Mouse (Mus musculus) liver, embryonic 16.5 days (tissue): Measurements from ENCODE around the gene Th. TPM values are rescaled to one million over a fixed set of nuclear protein-coding genes. Genes with fewer than 3 reads are reported as not detected.

Experiments
- ATAC-seq: fragments of 200-750 bp; cut with Nextera tagmentation; 2 replicates; pipeline ENCODE4 v1.8.0; 2017; ENCODE audit warnings: low read depth, mild to moderate bottlenecking, moderate number of reproducible peaks, moderate library complexity
- H3K27ac ChIP-seq: fragments of 300-500 bp; sonication (generic); 2 replicates; pipeline ENCODE4 v1.5.1; 2014; ENCODE audit warnings: mild to moderate bottlenecking, low read length
- H3K27me3 ChIP-seq: fragments of 300-500 bp; sonication (generic); 2 replicates; pipeline ENCODE4 v1.6.1; 2014; ENCODE audit warnings: low read depth, low read length, mixed read lengths; ENCODE audit not compliant: control insufficient read depth, insufficient read depth
- H3K36me3 ChIP-seq: fragments of 300-500 bp; sonication (generic); 2 replicates; pipeline ENCODE4 v1.6.1; 2014; ENCODE audit warnings: mild to moderate bottlenecking; ENCODE audit not compliant: control insufficient read depth, insufficient read depth
- H3K4me1 ChIP-seq: fragments of 300-500 bp; sonication (generic); 2 replicates; pipeline ENCODE4 v1.6.1; 2014; ENCODE audit warnings: low read depth, low read length, mixed read lengths; ENCODE audit not compliant: control insufficient read depth
- H3K4me2 ChIP-seq: fragments of 300-500 bp; sonication (generic); 2 replicates; pipeline ENCODE4 v1.6.1; 2014; ENCODE audit warnings: low read depth, low read length, mixed read lengths
- H3K4me3 ChIP-seq: fragments of 300-500 bp; sonication (generic); 2 replicates; pipeline ENCODE4 v1.5.1; 2014; ENCODE audit warnings: low read depth, mild to moderate bottlenecking, low read length
- H3K9ac ChIP-seq: fragments of 300-500 bp; sonication (generic); 2 replicates; pipeline ENCODE4 v1.6.1; 2014; ENCODE audit warnings: low read depth, low read length
- H3K9me3 ChIP-seq: fragments of 300-500 bp; sonication (generic); replicated peaks from 2 replicates; pipeline ENCODE4 v1.6.1; 2016; ENCODE audit warnings: low read length; ENCODE audit not compliant: control insufficient read depth
- WGBS: fragments of 180-500 bp; shearing (Covaris S2); extraction: QIAGEN DNeasy Blood & Tissue Kit; methylation state at CpG from one replicate; pipeline ENCODE4 v1.1.7; 2014; ENCODE audit not compliant: insufficient replicate concordance; 5-methylcytosine and 5-hydroxymethylcytosine counted together
- polyA plus RNA-seq: library from polyadenylated mRNA; unstranded; fragments of >200 nt; fragmentation: Nextera tagmentation; extraction: Ambion mirVana; gene quantifications from 2 replicates; pipeline ENCODE4 v1.2.1, GENCODE M21; 2015

The Th gene
- polyA plus RNA-seq, 1 experiment from 2014 or later = 0.35 TPM

DNA sequence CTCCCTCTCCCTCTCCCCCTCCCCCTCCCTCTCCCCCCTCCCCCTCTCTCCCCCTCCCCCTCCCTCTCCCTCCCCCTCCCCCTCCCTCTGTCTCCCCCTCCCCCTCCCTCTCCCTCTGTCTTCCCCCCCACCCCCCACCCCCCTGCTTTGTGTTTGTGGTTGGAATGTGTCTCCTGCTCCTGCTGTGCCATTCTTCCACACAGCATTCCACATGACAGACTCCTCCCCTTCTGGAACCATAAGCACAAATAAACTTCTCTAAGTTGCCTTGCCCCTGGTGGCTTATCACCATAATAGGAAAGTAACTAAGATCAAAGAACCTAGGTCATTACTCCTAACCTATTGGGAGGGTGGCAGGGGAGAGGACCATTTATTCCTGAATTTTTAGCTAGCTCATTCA lies 6.7 kb upstream of the Th start:
- H3K27ac ChIP-seq = no peak overlapping the region
- ATAC-seq = no peak
- H3K9me3 ChIP-seq = no peaks in the 10 kb centered on the region
- H3K4me3 ChIP-seq = no peak overlapping the region
- H3K36me3 ChIP-seq = no peaks in the 10 kb centered on the region
- no peaks in the 10 kb centered on the region for H3K4me1 ChIP-seq
- H3K9ac ChIP-seq = no peak overlapping the region
- H3K4me2 ChIP-seq = no peak overlapping the region
- H3K27me3 ChIP-seq = no peaks in the 10 kb centered on the region

DNA sequence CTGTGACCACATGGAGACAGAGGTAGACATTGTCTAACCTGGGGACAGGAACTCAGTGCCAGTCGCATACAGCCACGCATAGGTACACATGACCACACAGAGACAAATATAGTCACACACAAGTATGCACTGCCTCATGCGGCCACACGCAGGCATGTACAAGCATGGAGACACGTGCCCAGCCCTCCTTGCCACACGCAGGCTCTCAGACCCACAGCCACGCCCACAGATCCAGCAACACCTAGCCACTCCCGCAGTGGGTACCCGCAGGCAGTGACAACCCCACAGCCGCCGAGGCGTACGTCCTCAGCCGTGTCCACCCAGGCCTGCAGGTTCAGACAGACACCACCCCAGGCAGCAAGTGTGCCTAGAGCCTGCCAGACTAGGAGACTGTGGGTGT lies 4.8 kb upstream of the Th start:
- H3K4me2 ChIP-seq = no peak overlapping the region
- H3K36me3 ChIP-seq = no peaks in the 10 kb centered on the region
- H3K9ac ChIP-seq = no peak overlapping the region
- H3K4me3 ChIP-seq = no peak overlapping the region
- no peaks in the 10 kb centered on the region for H3K4me1 ChIP-seq
- no peak for ATAC-seq
- no peaks in the 10 kb centered on the region for H3K9me3 ChIP-seq
- H3K27ac ChIP-seq = no peak overlapping the region
- no peaks in the 10 kb centered on the region for H3K27me3 ChIP-seq
- 65% methylated on average over 14 of the region's 14 CpGs for WGBS

DNA sequence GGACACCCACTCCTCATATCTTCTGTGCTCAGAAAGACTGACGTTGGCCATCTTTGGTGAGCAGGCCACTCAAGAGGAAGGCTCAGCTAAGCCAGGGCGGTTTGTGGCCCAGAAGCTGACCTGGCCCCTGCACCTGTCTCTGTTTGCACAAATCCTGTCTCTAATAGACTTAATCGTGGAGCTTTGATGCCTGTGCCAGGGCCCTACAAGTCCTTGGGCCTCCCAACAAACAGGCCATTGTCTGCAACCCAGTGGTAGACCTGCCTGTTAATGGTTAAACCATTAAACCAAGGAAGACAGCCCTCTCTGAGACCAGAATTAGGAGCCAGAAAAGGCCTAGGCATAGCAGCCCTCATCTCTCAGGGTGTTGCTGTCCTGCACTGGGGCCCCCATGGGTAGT lies 1.5 kb upstream of the Th start:
- Histone ChIP-seq H3K9me3 (no peaks in the 10 kb centered on the region), H3K4me3 (no peak overlapping the region), H3K4me1 (no peaks in the 10 kb centered on the region), H3K4me2 (no peak overlapping the region), H3K27me3 (no peaks in the 10 kb centered on the region), H3K36me3 (no peaks in the 10 kb centered on the region), H3K27ac (no peak overlapping the region), H3K9ac (no peak overlapping the region)
- WGBS = 40% methylated on average over 3 of the region's 3 CpGs
- ATAC-seq = no peak

DNA sequence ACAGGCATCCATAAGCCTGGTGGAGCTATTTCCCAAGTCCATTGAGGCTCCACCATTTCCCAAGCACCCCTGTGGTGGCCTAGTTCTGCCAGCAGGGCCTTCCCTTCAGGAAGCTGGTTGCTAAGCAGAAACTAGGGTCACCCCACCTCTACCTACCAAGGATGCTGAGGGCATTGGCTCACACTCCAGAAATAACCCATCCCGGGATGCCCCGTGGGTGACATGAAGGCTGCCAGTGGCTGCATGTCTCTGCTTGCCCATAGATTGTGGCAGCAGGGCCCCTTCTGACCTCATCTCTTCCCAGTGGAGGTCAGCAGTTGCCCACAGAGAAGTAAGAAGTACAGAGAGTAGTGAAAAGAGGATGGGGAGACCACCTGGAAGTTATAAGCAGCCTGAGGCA lies 1.4 kb downstream of the Th start:
- H3K27me3 ChIP-seq = no peaks in the 10 kb centered on the region
- H3K36me3 ChIP-seq = no peaks in the 10 kb centered on the region
- no peak overlapping the region for H3K27ac ChIP-seq
- WGBS = 70% methylated on average over 2 of the region's 2 CpGs
- no peak for ATAC-seq
- H3K9me3 ChIP-seq = no peaks in the 10 kb centered on the region
- no peak overlapping the region for H3K9ac ChIP-seq
- no peak overlapping the region for H3K4me3 ChIP-seq
- no peak overlapping the region for H3K4me2 ChIP-seq
- no peaks in the 10 kb centered on the region for H3K4me1 ChIP-seq

DNA sequence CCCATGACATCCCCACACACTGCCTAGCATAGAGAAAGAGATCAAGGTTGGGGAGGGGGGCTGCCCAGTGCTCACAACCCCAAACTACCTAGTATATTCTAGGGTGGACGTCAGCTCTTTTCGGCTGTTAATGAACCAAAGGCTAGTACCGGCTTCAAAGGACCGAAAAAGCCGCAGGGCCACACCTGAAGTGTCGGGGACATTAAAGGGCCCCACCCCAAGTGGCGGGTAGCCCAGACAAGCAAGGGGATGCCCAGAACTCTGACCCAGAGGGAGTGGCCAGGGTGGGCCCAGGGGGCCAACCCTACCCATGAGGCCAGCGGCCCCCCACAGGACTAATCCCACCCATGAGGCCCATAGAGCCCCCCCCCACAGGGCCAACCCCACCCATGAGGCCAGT lies 3.6 kb downstream of the Th start:
- Histone ChIP-seq H3K9ac (no peak overlapping the region), H3K4me3 (no peak overlapping the region), H3K9me3 (no peaks in the 10 kb centered on the region), H3K27me3 (no peaks in the 10 kb centered on the region), H3K36me3 (no peaks in the 10 kb centered on the region), H3K27ac (no peak overlapping the region), H3K4me2 (no peak overlapping the region), H3K4me1 (no peaks in the 10 kb centered on the region)
- ATAC-seq = no peak
- 59% methylated on average over 8 of the region's 8 CpGs for WGBS

DNA sequence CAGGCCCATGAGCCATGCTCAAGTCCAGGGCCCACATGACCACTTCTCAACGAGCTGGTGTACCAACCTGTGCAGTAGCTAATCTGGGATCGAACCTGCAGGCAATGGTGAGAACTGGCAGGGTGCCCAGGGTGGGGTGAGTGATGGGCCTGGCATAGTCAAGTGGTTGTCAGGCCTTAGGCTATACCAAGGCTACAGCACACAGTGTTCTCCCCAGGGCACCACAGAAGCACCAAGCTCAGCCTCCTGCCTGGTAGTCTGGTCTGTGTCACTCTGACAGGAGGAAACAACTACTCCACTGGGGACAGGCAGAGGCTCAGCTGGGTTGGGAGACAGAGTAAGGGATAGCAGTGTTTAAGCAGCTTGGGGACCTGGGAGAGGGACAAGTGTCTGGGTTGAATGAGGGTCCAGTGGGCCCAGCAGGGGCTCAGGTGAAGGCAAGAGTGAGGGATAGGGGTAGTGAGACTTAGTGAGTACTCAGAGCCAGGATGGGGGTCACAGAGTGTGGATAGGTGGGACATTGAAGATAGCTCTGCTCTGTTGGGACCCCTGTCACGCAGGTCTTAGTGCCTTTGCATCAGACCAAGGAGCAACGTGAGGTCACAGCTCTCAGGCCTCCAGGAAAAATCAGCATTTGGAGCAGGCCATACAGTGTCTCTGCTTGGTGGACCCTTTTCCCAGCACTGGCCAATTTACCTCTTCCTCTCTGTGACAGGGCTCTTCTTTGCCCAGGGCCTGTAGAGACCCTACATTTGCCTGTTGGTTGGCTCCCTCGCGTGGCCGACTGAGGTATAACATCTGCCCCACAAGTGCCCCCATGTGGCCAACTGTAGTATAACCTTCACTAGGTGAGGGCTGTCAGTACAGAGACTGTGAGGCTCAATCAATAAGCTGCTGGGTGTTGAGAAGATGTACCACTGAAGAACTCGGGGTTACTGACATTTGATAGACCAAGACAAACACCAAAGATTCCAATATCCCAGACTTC lies 12.0 kb downstream of the Th start:
- no peak overlapping the region for H3K27ac ChIP-seq
- peak; percentile 38; the same call in 1 of the 2 replicates for ATAC-seq
- H3K36me3 ChIP-seq = no peaks in the 10 kb centered on the region
- no peak overlapping the region for H3K9ac ChIP-seq
- no peak overlapping the region for H3K4me2 ChIP-seq
- no peaks in the 10 kb centered on the region for H3K27me3 ChIP-seq
- H3K9me3 ChIP-seq = no peaks in the 10 kb centered on the region
- no peak overlapping the region for H3K4me3 ChIP-seq
- H3K4me1 ChIP-seq = no peaks in the 10 kb centered on the region
- 22% methylated on average over 8 of the region's 8 CpGs for WGBS

DNA sequence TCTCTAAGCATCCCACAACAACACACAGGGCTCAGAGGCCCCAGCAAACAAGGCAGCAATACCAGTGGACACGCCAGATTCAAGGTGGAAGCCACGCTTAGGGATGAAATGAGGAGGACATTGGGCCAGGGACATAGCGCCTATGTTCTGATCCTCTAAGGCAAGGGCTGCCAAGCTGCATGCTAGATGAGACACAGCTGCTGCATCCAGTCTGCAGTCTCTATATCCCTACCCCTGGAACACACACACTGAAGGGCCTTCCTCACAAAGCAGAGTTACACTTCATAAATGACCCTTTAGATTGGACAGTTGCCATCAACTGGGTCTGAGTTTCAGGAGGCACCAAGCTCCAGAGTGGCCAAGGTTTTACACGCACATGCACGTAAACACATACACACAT lies 13.3 kb downstream of the Th start:
- no peaks in the 10 kb centered on the region for H3K4me1 ChIP-seq
- H3K9ac ChIP-seq = no peak overlapping the region
- WGBS = 60% methylated on average over 5 of the region's 5 CpGs
- no peaks in the 10 kb centered on the region for H3K27me3 ChIP-seq
- no peaks in the 10 kb centered on the region for H3K36me3 ChIP-seq
- H3K9me3 ChIP-seq = no peaks in the 10 kb centered on the region
- no peak overlapping the region for H3K27ac ChIP-seq
- H3K4me2 ChIP-seq = no peak overlapping the region
- ATAC-seq = no peak
- no peak overlapping the region for H3K4me3 ChIP-seq

DNA sequence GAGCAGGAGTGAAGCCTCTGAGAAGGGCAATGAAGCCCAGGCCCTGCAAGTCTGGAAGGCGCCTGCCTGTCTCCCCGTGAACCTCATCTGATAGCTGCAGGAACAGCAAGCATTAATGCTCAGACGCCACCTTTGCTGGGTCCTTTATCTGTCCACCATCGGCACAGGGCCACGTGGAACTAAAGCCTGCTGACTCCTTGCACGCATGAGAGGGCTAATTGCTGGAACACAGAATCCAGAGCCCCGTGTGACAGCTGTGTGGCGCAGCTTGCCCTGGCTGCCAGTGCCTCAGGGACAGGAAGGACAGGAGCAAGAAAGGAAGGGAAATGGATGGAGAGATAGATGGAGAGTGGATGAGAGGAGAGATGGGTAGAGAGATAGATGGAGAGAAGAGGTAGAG lies 14.8 kb downstream of the Th start:
- Histone ChIP-seq H3K4me2 (no peak overlapping the region), H3K9me3 (no peaks in the 10 kb centered on the region), H3K4me3 (no peak overlapping the region), H3K36me3 (no peaks in the 10 kb centered on the region), H3K27ac (no peak overlapping the region), H3K4me1 (no peaks in the 10 kb centered on the region), H3K27me3 (no peaks in the 10 kb centered on the region), H3K9ac (no peak overlapping the region)
- ATAC-seq = no peak
- WGBS = 50% methylated on average over 8 of the region's 8 CpGs

DNA sequence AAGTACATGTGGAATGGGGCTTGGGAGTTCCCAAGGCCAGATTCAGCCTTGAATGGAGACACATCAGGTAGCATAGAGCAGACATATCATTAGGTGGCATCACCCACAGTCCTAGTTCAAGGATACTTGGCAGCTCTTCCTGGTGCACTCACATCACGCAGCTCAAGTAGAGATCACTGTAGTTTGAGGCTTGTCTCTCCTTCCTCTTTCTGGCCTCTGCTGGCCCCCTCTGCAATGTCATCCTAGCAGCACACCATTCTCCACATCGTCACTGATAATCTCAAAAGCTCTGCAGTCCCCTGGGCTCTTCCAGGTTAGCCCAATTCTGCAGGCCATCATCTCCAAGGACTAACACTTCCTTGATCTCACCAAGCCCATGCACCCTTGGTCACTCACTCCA lies 19.2 kb downstream of the Th start:
- no peak overlapping the region for H3K9ac ChIP-seq
- ATAC-seq = no peak

More for the DNA sequence above, 19.2 kb downstream of the Th start:
- Histone ChIP-seq H3K4me3 (no peak overlapping the region), H3K9me3 (no peaks in the 10 kb centered on the region), H3K27ac (no peak overlapping the region), H3K27me3 (no peaks in the 10 kb centered on the region), H3K4me2 (no peak overlapping the region), H3K36me3 (no peaks in the 10 kb centered on the region), H3K4me1 (no peaks in the 10 kb centered on the region)
- 36% methylated on average over 2 of the region's 2 CpGs for WGBS
